Comparison of ENCODE assay signal across 8 mouse cellular contexts in genomic region chr11:113201470-113201997, GRCm38 (mm10).
DNase-seq lines count a peak whose midpoint lies in the region; ATAC-seq and TF ChIP-seq lines count a peak whose summit lies in the region.

No protein-coding gene starts in this region.

- under 1% methylated on average over 42 of the region's 42 CpGs for WGBS in hindbrain, embryonic 13.5 days
- WGBS in lung, postnatal 0 days, result under 1% methylated on average over 42 of the region's 42 CpGs

- 0 out of 2 replicates have a peak, but pooled peaks cover 3% of the 10 kb centered on the region for H3K27me3 ChIP-seq in hindbrain, embryonic 13.5 days
- H3K27me3 ChIP-seq in lung, postnatal 0 days (replicated peaks; ENCODE audit: insufficient read depth, low read length), result 0 out of 2 replicates have a peak, but pooled peaks cover 3% of the 10 kb centered on the region

- H3K9ac ChIP-seq in hindbrain, embryonic 13.5 days, result peak overlapping the region; percentile 93
- peak overlapping the region; percentile 27; the same call in 1 of the 2 replicates for H3K9ac ChIP-seq in lung, postnatal 0 days (replicated peaks; ENCODE audit: low read depth)

- H3K4me3 ChIP-seq in hindbrain, embryonic 13.5 days, result peak overlapping the region; percentile 78
- H3K4me3 ChIP-seq in lung, postnatal 0 days (ENCODE audit: low read depth, low read length), result peak overlapping the region; percentile 55

- H3K4me1 ChIP-seq in hindbrain, embryonic 13.5 days (replicated peaks), result peaks cover 41% of the 10 kb centered on the region
- peaks cover 8% of the 10 kb centered on the region for H3K4me1 ChIP-seq in lung, postnatal 0 days (ENCODE audit: insufficient read depth, low read depth, low read length)

- H3K9me3 ChIP-seq in hindbrain, embryonic 13.5 days, result no peaks in the 10 kb centered on the region
- H3K9me3 ChIP-seq in lung, postnatal 0 days (ENCODE audit: low read length), result no peaks in the 10 kb centered on the region

- TF ChIP-seq EP300 in lung, postnatal 0 days (IDR thresholded peaks at IDR 0.05), result no peak

- peak; percentile 90 for ATAC-seq in hindbrain, embryonic 13.5 days (ENCODE audit: low FRiP score)
- ATAC-seq in lung, postnatal 0 days, result peak; percentile 91

- no peak for TF ChIP-seq CTCF in lung, postnatal 0 days (IDR thresholded peaks at IDR 0.05)

- H3K27ac ChIP-seq in hindbrain, embryonic 13.5 days, result peak overlapping the region; percentile 90
- 0 out of 2 replicates have a peak overlapping the region, but pooled peaks have one; percentile 7 for H3K27ac ChIP-seq in lung, postnatal 0 days (ENCODE audit: low read length)

- peak overlapping the region; percentile 72 for H3K4me2 ChIP-seq in hindbrain, embryonic 13.5 days
- peak overlapping the region; percentile 78 for H3K4me2 ChIP-seq in lung, postnatal 0 days (replicated peaks; ENCODE audit: low read depth, low read length)

- H3K36me3 ChIP-seq in hindbrain, embryonic 13.5 days, result no peaks in the 10 kb centered on the region
- no peaks in the 10 kb centered on the region for H3K36me3 ChIP-seq in lung, postnatal 0 days (ENCODE audit: insufficient read depth, low read length)

- peak; percentile 93 for DNase-seq in Muller cell, postnatal 12 days (ENCODE audit: inconsistent ontology term)
- DNase-seq in cerebellum, adult 9-11 months, result peak; percentile 89
- DNase-seq in frontal cortex, postnatal 14 days (ENCODE audit: low spot score in 2 of 2), result peak; percentile 89 to 90
- peak; percentile 93 to 97 for DNase-seq in layer of hippocampus, postnatal 14 days (ENCODE audit: low spot score in 2 of 2)
- DNase-seq in lung, postnatal 0 days (ENCODE audit: low spot score), result peak; percentile 88
- DNase-seq in ovary, postnatal 14 days (ENCODE audit: low spot score), result peak; percentile 74
- DNase-seq in thymus, postnatal 4 days, result peak; percentile 42

Comparison
In these comparisons a context has a peak if more than half of its experiments do, and no peak if none do; other contexts are left out.
1. Peak in every context shown above with its lines: DNase-seq, ATAC-seq, H3K4me3 ChIP-seq and H3K27ac ChIP-seq.
2. DNase-seq: peak in every context shown above with its lines; median percentile 95 in layer of hippocampus, postnatal 14 days; 93 in Muller cell, postnatal 12 days; 90 in frontal cortex, postnatal 14 days; 89 in cerebellum, adult 9-11 months; 88 in lung, postnatal 0 days; 74 in ovary, postnatal 14 days; 42 in thymus, postnatal 4 days.